In genomic region chrX:20950191-20950880, GRCm38 (mm10) we compare ENCODE assay signal across 8 mouse cellular contexts. TPM values are rescaled to one million over a fixed set of nuclear protein-coding genes. Genes with fewer than 3 reads are reported as not detected.
A peak's percentile ranks its signal among the peaks of the same experiment; 100 is the strongest.
DNase-seq lines count a peak whose midpoint lies in the region; ATAC-seq lines count a peak whose summit lies in the region.

TSS of gene Elk1 (minus strand) at chrX:20950608.

- DNase-seq in R1 (ENCODE audit: low read depth, low spot score), result peak; percentile 98
- peak; percentile 85 to 86 for DNase-seq in cerebellum, postnatal 25 days
- peak; percentile 76 to 88 for DNase-seq in frontal cortex, postnatal 36 days (ENCODE audit: low spot score in 2 of 2)
- DNase-seq in left cerebral cortex, adult 11 months (ENCODE audit: low spot score), result peak; percentile 86
- DNase-seq in lung, postnatal 4 days, result peak; percentile 86 to 90
- DNase-seq in retina, postnatal 7 days (ENCODE audit: low read depth, low spot score), result peak; percentile 79
- peak; percentile 42 for DNase-seq in urinary bladder, adult 2 months (ENCODE audit: low spot score)

- H3K27ac ChIP-seq in hindbrain, embryonic 15.5 days (replicated peaks), result peak within 1 kb of the TSS; percentile 87

- H3K4me2 ChIP-seq in hindbrain, embryonic 15.5 days, result peak within 1 kb of the TSS; percentile 57

- peak within 1 kb of the TSS; percentile 50 for H3K9ac ChIP-seq in hindbrain, embryonic 15.5 days

- peak; percentile 98 for ATAC-seq in hindbrain, embryonic 15.5 days (ENCODE audit: low FRiP score, low read depth)

- WGBS in hindbrain, embryonic 15.5 days, result 28% methylated on average over 20 of the region's 30 CpGs

- peaks cover 12% of the 10 kb centered on the region; the same call in 1 of the 2 replicates for H3K4me1 ChIP-seq in hindbrain, embryonic 15.5 days (replicated peaks)

- H3K36me3 ChIP-seq in hindbrain, embryonic 15.5 days, result no peaks in the 10 kb centered on the region

- no peaks in the 10 kb centered on the region for H3K27me3 ChIP-seq in hindbrain, embryonic 15.5 days

- peak within 1 kb of the TSS; percentile 71 for H3K4me3 ChIP-seq in hindbrain, embryonic 15.5 days

- H3K9me3 ChIP-seq in hindbrain, embryonic 15.5 days, result no peaks in the 10 kb centered on the region

RNA-seq across cellular contexts. Expression of gene Elk1, which starts in this region (rescaled TPM):
- 18.6 and 20.2 TPM in 2 replicates for polyA plus RNA-seq in hindbrain, embryonic 15.5 days (2015; fragmentation: Nextera tagmentation; extraction: Ambion mirVana)
- 10.7 and 11.4 TPM in 2 replicates for polyA plus RNA-seq in urinary bladder, adult 2 months (2012; rRNA removed)

Comparison
In these comparisons a context has a peak if more than half of its experiments do, and no peak if none do; other contexts are left out.
1. Peak in every context shown above with its lines: DNase-seq, ATAC-seq, H3K4me3 ChIP-seq and H3K27ac ChIP-seq.
2. DNase-seq: peak in every context shown above with its lines; median percentile 98 in R1; 88 in lung, postnatal 4 days; 86 in left cerebral cortex, adult 11 months; 86 in cerebellum, postnatal 25 days; 82 in frontal cortex, postnatal 36 days; 79 in retina, postnatal 7 days; 42 in urinary bladder, adult 2 months.